Mouse (Mus musculus): ENCODE results near the gene Cirbp.

Gene Cirbp

GRCm38 (mm10) chr10:80165392-80166128 lies at the start of gene Cirbp:
Cirbp (plus strand) TSS chr10:80165985.
- DNase-seq (ENCODE audit: low spot score in 2 of 2) = no peak

DNA sequence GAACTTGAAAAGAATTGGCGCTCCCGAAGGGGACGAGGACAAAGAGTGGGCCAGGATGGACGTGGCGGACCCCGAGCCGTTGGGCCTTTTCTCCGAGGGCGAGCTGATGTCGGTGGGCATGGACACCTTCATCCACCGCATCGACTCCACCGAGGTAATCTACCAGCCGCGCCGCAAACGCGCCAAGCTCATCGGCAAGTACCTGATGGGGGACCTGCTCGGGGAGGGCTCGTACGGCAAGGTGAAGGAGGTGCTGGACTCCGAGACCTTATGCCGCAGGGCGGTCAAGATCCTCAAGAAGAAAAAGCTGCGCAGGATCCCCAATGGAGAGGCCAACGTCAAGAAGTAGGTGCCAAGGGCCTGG lies 49.2 kb upstream of the Cirbp start:
- DNase-seq (ENCODE audit: low spot score in 2 of 2) = peak in 1 of 2 experiments; percentile 24

DNA sequence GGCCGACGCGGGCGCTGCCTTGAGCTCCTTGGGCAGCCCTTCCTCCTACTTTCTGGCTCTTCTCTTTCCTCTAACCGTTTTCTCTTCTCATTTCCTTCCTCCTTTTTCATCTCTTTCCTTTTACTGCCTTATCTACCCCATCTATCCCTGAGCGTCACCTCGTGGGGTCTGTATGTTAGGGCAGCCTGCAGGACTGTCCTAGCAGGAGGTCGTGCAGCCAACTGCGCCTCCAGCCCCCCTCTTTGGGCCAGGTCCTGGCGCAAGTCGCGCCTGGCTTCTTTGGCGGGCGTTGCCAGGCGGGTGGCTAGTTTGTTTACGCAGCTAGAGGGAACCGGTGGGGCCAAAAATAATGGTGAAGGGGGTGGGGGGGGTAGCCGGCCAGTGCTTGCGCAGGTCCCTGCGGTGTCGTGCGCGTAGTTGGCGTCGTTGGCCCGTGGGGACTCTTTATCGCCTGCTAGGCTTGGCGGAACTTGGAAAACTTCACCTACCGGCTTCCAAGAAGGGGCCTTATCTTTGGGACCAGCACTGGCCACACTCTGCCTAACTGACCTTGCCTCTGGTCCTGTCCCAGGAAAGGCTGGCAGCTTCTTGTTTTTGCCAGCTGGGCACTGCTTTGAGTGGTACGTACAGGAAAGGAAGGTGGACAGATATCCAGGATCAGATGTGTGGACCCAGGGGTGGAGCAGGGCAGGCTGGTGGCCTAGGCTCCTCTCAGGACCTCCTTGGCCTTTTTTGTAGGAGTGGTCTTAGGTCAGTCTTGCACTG lies 48.7 kb upstream of the Cirbp start:
- peak; percentile 55 to 72 for DNase-seq (ENCODE audit: low spot score in 2 of 2)

DNA sequence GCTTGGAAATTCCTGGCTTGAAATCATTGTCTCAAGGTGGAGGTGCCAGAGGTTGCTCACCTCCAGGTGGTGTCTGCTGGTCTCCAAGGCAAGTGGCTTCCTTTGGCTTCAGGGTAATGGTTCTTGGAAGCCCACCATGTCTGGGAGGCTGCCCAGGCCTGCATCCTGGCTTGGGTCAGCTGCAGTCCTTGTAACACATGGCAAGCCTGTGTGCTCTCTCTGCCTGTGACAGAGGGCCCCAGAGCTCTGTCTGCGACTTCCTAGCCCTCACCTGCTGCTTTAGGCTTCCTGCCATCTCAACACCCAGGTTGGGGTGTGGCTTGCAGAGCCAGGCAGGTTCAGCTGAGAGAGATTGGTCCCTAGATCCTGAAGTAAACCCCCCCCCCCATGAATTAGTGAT lies 48.0 kb upstream of the Cirbp start:
- DNase-seq (ENCODE audit: low spot score in 2 of 2) = no peak

DNA sequence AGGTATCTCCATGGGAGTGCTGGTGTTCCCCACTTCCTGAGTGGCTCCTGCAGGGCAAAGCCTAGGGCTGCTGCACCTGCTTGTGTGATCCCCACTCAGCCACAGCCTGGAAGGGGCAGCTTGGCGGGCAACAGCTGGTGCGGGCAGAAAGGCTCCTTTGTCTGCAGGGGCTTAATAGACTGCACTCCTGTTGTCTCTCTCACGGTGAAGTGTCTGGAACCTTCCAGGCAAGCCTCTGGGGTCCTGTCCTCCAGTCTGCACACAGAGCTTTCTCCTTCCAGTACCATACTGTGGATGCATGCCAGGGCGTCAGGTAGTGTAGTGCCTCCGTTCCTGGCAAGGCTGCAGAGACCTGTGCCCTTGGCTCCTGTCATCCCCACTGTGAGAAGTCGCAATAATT lies 47.2 kb upstream of the Cirbp start:
- no peak for DNase-seq (ENCODE audit: low spot score in 2 of 2)

DNA sequence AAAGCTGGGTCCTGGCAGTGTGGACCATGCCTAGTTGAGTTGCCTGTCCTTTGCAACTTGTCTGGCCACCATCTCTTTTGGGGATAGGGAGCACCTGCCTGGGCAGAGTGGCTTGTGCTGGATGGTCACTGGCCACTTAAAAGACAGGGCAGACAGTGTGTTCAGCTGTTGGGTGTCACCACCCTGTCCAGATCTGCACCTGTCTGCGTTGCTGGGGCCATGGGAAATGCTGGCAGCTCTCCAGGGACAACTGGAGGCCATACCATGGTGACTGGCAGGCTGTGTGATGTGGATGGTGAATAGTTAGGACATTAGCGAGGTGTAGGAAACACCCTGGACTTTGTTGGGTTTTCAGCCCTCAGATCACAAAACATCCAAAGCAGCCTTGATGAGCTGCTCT lies 45.6 kb upstream of the Cirbp start:
- no peak for DNase-seq (ENCODE audit: low spot score in 2 of 2)

- no peak for DNase-seq (ENCODE audit: low spot score in 2 of 2)
These were observed 44.1 kb upstream of the Cirbp start for GRCm38 (mm10) chr10:80121639-80122038.

- DNase-seq (ENCODE audit: low spot score in 2 of 2) = no peak
These were observed 41.7 kb upstream of the Cirbp start for GRCm38 (mm10) chr10:80123932-80124562.

GRCm38 (mm10) chr10:80127920-80128319 lies 37.9 kb upstream of the Cirbp start:
- DNase-seq (ENCODE audit: low spot score in 2 of 2) = no peak

DNA sequence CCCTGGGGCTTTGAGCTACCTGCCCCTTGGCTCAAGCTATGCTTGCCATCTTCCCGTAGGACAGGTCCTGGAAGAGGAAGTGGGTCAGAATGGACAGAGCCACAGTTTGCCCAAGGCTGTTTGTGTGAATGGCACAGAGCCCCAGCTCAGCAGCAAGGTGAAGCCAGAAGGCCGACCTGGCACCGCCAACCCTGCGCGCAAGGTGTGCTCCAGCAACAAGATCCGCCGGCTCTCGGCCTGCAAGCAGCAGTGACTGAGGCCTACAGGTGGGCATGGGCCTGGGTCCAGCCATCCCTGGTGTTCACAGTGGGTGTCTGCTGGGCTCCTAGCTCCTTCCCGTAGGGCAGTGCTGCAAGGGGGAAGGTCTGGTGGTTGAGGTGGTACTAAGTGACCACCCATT lies 35.9 kb upstream of the Cirbp start:
- DNase-seq (ENCODE audit: low spot score in 2 of 2) = no peak

GRCm38 (mm10) chr10:80130403-80131031 lies 35.3 kb upstream of the Cirbp start:
- DNase-seq (ENCODE audit: low spot score in 2 of 2) = no peak

DNA sequence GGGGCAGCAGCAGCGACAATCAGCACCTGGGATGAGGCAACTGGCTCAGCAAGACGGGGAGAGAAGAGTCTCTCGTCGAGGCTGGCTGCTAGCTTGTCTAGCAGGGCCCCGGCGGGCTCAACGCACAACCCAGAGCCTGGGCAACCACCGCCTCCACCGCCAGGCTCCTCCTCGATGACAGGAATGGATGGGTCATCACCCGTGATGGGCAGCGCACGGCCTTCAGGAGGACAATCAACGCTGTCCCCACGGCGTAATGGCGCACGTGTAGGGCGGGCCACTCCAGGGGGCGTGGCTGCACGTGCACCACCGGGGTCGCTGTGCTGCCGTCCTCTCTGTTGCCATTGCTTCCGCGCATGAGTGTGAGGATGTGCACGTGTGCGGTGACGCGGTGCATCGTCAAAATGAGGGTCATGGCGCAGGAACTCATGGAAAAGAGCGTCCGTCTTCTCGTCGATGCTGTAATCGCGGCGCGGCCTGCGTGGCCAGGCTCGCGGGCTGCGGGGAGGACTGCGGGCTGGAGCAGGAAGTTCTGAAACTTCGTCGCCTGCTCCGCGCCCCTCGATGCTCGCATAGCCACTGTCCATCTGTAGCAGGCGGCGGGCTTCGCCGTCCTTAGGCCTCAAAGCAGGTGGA lies 34.4 kb upstream of the Cirbp start:
- DNase-seq (ENCODE audit: low spot score in 2 of 2) = no peak

DNA sequence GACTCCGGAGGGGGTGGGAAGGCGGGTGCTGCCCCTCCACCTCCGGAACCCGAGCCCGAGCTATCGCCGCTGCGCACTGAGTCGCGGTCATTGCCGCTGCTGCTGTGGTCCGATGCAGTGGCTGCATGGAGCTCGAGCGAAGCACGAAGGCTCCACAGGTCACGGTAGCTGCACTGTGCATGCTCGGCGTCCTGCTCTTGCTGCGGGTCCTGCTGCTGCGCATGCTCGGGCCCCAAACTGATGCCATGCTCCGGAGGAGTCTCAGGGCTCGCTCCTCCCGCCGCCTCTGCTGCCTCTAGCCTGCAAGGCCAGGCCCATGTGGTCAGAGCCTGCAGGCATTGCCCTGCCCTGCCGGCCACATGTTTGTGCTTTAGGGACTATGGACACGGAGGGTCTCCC lies 33.8 kb upstream of the Cirbp start:
- DNase-seq (ENCODE audit: low spot score in 2 of 2) = no peak

GRCm38 (mm10) chr10:80133226-80133849 lies 32.4 kb upstream of the Cirbp start:
- no peak for DNase-seq (ENCODE audit: low spot score in 2 of 2)

DNA sequence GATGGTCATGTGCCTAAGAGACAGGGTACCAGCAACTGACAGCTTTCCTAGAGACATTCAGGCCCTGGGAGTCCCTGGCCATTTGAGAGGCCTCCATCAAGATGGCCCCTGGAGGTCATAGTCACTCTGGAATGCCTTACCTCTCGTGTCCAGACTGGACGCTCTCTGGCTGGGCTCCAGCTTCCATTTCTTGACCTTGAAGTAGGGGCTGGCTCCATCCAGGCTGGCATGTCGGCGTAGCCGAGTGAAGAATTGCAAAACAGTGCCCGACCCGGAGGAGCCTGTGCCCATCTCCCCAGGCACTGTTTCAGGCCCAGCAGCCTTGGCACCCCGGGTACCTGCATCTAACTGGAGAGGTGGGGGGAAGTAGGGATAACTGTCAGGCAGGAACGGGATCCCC lies 31.4 kb upstream of the Cirbp start:
- DNase-seq (ENCODE audit: low spot score in 2 of 2) = no peak

DNA sequence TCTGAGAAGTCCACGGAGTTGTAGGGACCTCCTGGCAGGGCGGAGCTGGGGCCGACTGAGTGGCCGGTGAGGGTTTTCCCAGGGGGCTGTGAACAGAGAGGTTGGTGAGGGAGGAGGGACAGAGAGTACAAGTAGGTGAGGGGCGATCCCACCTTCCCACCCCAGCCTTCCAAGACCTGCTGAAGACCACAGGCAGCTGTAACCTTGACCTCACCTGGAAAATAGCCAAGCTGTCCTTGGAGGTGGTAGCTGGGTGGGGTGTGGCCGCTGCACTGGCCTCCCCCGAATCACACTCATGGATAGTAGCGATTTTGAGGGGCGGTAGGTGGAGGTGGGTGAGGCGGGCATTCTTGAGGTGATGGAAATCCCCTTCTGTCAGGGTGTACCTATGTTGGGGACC lies 30.6 kb upstream of the Cirbp start:
- no peak for DNase-seq (ENCODE audit: low spot score in 2 of 2)

GRCm38 (mm10) chr10:80135641-80136040 lies 30.1 kb upstream of the Cirbp start:
- no peak for DNase-seq (ENCODE audit: low spot score in 2 of 2)

GRCm38 (mm10) chr10:80136179-80136951 lies 29.4 kb upstream of the Cirbp start:
- DNase-seq (ENCODE audit: low spot score in 2 of 2) = no peak

GRCm38 (mm10) chr10:80136952-80137625 lies 28.7 kb upstream of the Cirbp start:
- peak; percentile 74 to 77 for DNase-seq (ENCODE audit: low spot score in 2 of 2)
